Mouse (Mus musculus) limb, embryonic 11.5 days (tissue): Measurements from ENCODE around the gene Tnfsf4. TPM values are rescaled to one million over a fixed set of nuclear protein-coding genes. Genes with fewer than 3 reads are reported as not detected.
A peak's percentile ranks its signal among the peaks of the same experiment; 100 is the strongest.

Source experiments
- ATAC-seq: fragments of 200-750 bp; cut with Nextera tagmentation; 2 replicates; pipeline ENCODE4 v1.8.0; 2017; ENCODE audit warnings: low read depth; ENCODE audit not compliant: insufficient number of reproducible peaks, low FRiP score, low TSS enrichment
- DNase-seq: peaks from one replicate; pipeline ENCODE4 v3.0.0-alpha.2; 2015; ENCODE audit warnings: low spot score
- H3K27ac ChIP-seq: fragments of 300-500 bp; sonication (generic); replicated peaks from 2 replicates; pipeline ENCODE4 v1.5.1; 2014; ENCODE audit warnings: low read depth, mild to moderate bottlenecking, low read length
- H3K27me3 ChIP-seq: fragments of 300-500 bp; sonication (generic); 2 replicates; pipeline ENCODE4 v1.6.1; 2014; ENCODE audit warnings: mild to moderate bottlenecking, low read length, mixed read lengths; ENCODE audit not compliant: control insufficient read depth, insufficient read depth
- H3K36me3 ChIP-seq: fragments of 300-500 bp; sonication (generic); 2 replicates; pipeline ENCODE4 v1.6.1; 2014; ENCODE audit warnings: mild to moderate bottlenecking, low read length, moderate library complexity, mixed read lengths; ENCODE audit not compliant: control insufficient read depth, insufficient read depth
- H3K4me1 ChIP-seq: fragments of 300-500 bp; sonication (generic); 2 replicates; pipeline ENCODE4 v1.6.1; 2014; ENCODE audit warnings: low read length, mixed read lengths; ENCODE audit not compliant: control insufficient read depth, insufficient read depth
- H3K4me2 ChIP-seq: fragments of 300-500 bp; sonication (generic); 2 replicates; pipeline ENCODE4 v1.6.1; 2014; ENCODE audit warnings: low read depth, mild to moderate bottlenecking, moderate library complexity; ENCODE audit not compliant: severe bottlenecking
- H3K4me3 ChIP-seq: fragments of 300-500 bp; sonication (generic); 2 replicates; pipeline ENCODE4 v1.5.1; 2014; ENCODE audit warnings: low read depth, low read length
- H3K9ac ChIP-seq: fragments of 300-500 bp; sonication (generic); 2 replicates; pipeline ENCODE4 v1.6.1; 2014; ENCODE audit warnings: mild to moderate bottlenecking, low read length
- H3K9me3 ChIP-seq: fragments of 300-500 bp; sonication (generic); 2 replicates; pipeline ENCODE4 v1.6.1; 2016; ENCODE audit warnings: low read length; ENCODE audit not compliant: control insufficient read depth
- WGBS: fragments of 180-500 bp; shearing (Covaris S2); extraction: QIAGEN DNeasy Blood & Tissue Kit; methylation state at CpG from one replicate; pipeline ENCODE4 v1.1.7; 2014; 5-methylcytosine and 5-hydroxymethylcytosine counted together
- polyA plus RNA-seq: library from polyadenylated mRNA; unstranded; fragments of >200 nt; fragmentation: Nextera tagmentation; extraction: Ambion mirVana; gene quantifications from 2 replicates; pipeline ENCODE4 v1.2.1, GENCODE M21; 2014

Gene Tnfsf4
- polyA plus RNA-seq, result 0.08 TPM in 1 of 2 replicates, not detected in the other

- 77% methylated on average over 6 of the region's 6 CpGs for WGBS
- Histone ChIP-seq H3K36me3 (no peaks in the 10 kb centered on the region), H3K27ac (no peak within 1 kb of the TSS), H3K27me3 (no peaks in the 10 kb centered on the region), H3K4me1 (no peaks in the 10 kb centered on the region; the same call in 1 of the 2 replicates), H3K4me2 (no peak within 1 kb of the TSS), H3K9ac (no peak within 1 kb of the TSS), H3K9me3 (no peaks in the 10 kb centered on the region), H3K4me3 (no peak within 1 kb of the TSS)
- ATAC-seq (no peak), DNase-seq (no peak)
These were observed at the start of gene Tnfsf4 for GRCm38 (mm10) chr1:161394931-161395459. TSS of gene Tnfsf4 (plus strand) at chr1:161395409.

GRCm38 (mm10) chr1:161350981-161351380 lies 44.2 kb upstream of the Tnfsf4 start:
- no peak overlapping the region for H3K4me2 ChIP-seq
- H3K9ac ChIP-seq, result no peak overlapping the region
- DNase-seq (no peak), ATAC-seq (no peak)
- no peak overlapping the region for H3K4me3 ChIP-seq
- H3K27ac ChIP-seq, result no peak overlapping the region
- no peaks in the 10 kb centered on the region for H3K36me3 ChIP-seq
- H3K27me3 ChIP-seq, result no peaks in the 10 kb centered on the region
- no peaks in the 10 kb centered on the region for H3K4me1 ChIP-seq
- no peaks in the 10 kb centered on the region for H3K9me3 ChIP-seq
- 68% methylated on average over 1 of the region's 1 CpGs for WGBS

GRCm38 (mm10) chr1:161365006-161365405 lies 30.2 kb upstream of the Tnfsf4 start:
- H3K27me3 ChIP-seq, result no peaks in the 10 kb centered on the region
- H3K36me3 ChIP-seq, result no peaks in the 10 kb centered on the region
- no peaks in the 10 kb centered on the region for H3K4me1 ChIP-seq
- ATAC-seq, result no peak
- H3K4me2 ChIP-seq, result no peak overlapping the region
- H3K27ac ChIP-seq, result no peak overlapping the region
- H3K9ac ChIP-seq, result no peak overlapping the region
- 84% methylated on average over 4 of the region's 4 CpGs for WGBS
- H3K9me3 ChIP-seq, result no peaks in the 10 kb centered on the region
- no peak overlapping the region for H3K4me3 ChIP-seq
- no peak for DNase-seq

- no peaks in the 10 kb centered on the region for H3K9me3 ChIP-seq
- H3K27me3 ChIP-seq, result no peaks in the 10 kb centered on the region
- H3K4me2 ChIP-seq, result no peak overlapping the region
- H3K9ac ChIP-seq, result no peak overlapping the region
- H3K4me1 ChIP-seq, result no peaks in the 10 kb centered on the region
- no peak overlapping the region for H3K4me3 ChIP-seq
- no peak overlapping the region for H3K27ac ChIP-seq
- H3K36me3 ChIP-seq, result no peaks in the 10 kb centered on the region
- no peak for ATAC-seq
- no peak for DNase-seq
- 76% methylated on average over 2 of the region's 2 CpGs for WGBS
These were observed 23.3 kb upstream of the Tnfsf4 start for GRCm38 (mm10) chr1:161371919-161372318.

- Histone ChIP-seq H3K9ac (no peak overlapping the region), H3K4me2 (no peak overlapping the region), H3K4me3 (no peak overlapping the region), H3K27me3 (no peaks in the 10 kb centered on the region), H3K9me3 (no peaks in the 10 kb centered on the region), H3K4me1 (no peaks in the 10 kb centered on the region), H3K27ac (no peak overlapping the region), H3K36me3 (no peaks in the 10 kb centered on the region)
- ATAC-seq (no peak), DNase-seq (no peak)
- 82% methylated on average over 2 of the region's 2 CpGs for WGBS
These were observed 19.3 kb upstream of the Tnfsf4 start for GRCm38 (mm10) chr1:161375866-161376265.

- WGBS, result 86% methylated on average over 3 of the region's 3 CpGs
- ATAC-seq, result no peak
These were observed 16.6 kb upstream of the Tnfsf4 start for GRCm38 (mm10) chr1:161378571-161378970.

GRCm38 (mm10) chr1:161379685-161380424 lies 15.4 kb upstream of the Tnfsf4 start:
- H3K36me3 ChIP-seq, result no peaks in the 10 kb centered on the region
- H3K4me3 ChIP-seq, result no peak overlapping the region
- ATAC-seq (0 out of 2 replicates have a peak, but pooled peaks have one; percentile 28), DNase-seq (no peak)
- H3K27me3 ChIP-seq, result no peaks in the 10 kb centered on the region
- no peak overlapping the region for H3K9ac ChIP-seq
- H3K27ac ChIP-seq, result no peak overlapping the region
- H3K4me2 ChIP-seq, result no peak overlapping the region
- no peaks in the 10 kb centered on the region for H3K4me1 ChIP-seq
- 18% methylated on average over 11 of the region's 11 CpGs for WGBS
- no peaks in the 10 kb centered on the region for H3K9me3 ChIP-seq

More at GRCm38 (mm10) chr1:161378571-161378970, 16.6 kb upstream of the Tnfsf4 start:
- Histone ChIP-seq H3K9me3 (no peaks in the 10 kb centered on the region), H3K4me3 (no peak overlapping the region), H3K4me2 (no peak overlapping the region), H3K27ac (no peak overlapping the region), H3K9ac (no peak overlapping the region), H3K36me3 (no peaks in the 10 kb centered on the region), H3K4me1 (no peaks in the 10 kb centered on the region), H3K27me3 (no peaks in the 10 kb centered on the region)
- no peak for DNase-seq

GRCm38 (mm10) chr1:161380425-161380780 lies 14.8 kb upstream of the Tnfsf4 start:
- Histone ChIP-seq H3K27ac (no peak overlapping the region), H3K4me1 (no peaks in the 10 kb centered on the region), H3K9me3 (no peaks in the 10 kb centered on the region), H3K4me2 (no peak overlapping the region), H3K9ac (no peak overlapping the region), H3K27me3 (no peaks in the 10 kb centered on the region), H3K36me3 (no peaks in the 10 kb centered on the region), H3K4me3 (no peak overlapping the region)
- WGBS, result 15% methylated on average over 5 of the region's 5 CpGs
- DNase-seq (peak; percentile 25), ATAC-seq (0 out of 2 replicates have a peak, but pooled peaks have one; percentile 49)
